Mouse (Mus musculus) olfactory bulb, adult 2 months (tissue): ENCODE measurements around the gene Psma3.

Experiments
- CTCF ChIP-seq: fragments of 200-500 bp; IDR thresholded peaks from 2 replicates; pipeline ENCODE4 v1.5.1; 2012; ENCODE audit warnings: low read depth, mild to moderate bottlenecking, low read length, moderate library complexity; ENCODE audit not compliant: insufficient read depth
- POLR2A ChIP-seq: fragments of 200-500 bp; IDR thresholded peaks from 2 replicates; pipeline ENCODE4 v1.6.1; 2012; ENCODE audit warnings: mild to moderate bottlenecking, low read depth, low read length, moderate library complexity; ENCODE audit not compliant: insufficient read depth

- TF ChIP-seq CTCF, result no peak
- TF ChIP-seq POLR2A, result no peak
Measured at GRCm38 (mm10) chr12:71014845-71015362, 40.5 kb downstream of the Psma3 start.
